ENCODE assay signal across 9 mouse cellular contexts in genomic region chr6:53818732-53819661, GRCm38 (mm10). TPM values are rescaled to one million over a fixed set of nuclear protein-coding genes. Genes with fewer than 3 reads are reported as not detected.
A peak's percentile ranks its signal among the peaks of the same experiment; 100 is the strongest.
DNase-seq lines count a peak whose midpoint lies in the region; ATAC-seq and TF ChIP-seq lines count a peak whose summit lies in the region.
"Had no signal": no experiment of that assay in that cellular context is flagged by ENCODE, and none has a peak within 500 bp of the region (broad histone marks: within the 10 kb centered on the region; RNA-seq: fewer than 3 reads in every experiment).

No protein-coding gene starts in this region.

- peaks cover 38% of the 10 kb centered on the region for H3K4me1 ChIP-seq in E14TG2a.4 (replicated peaks; ENCODE audit: low read depth, low read length)
- H3K4me1 ChIP-seq in embryonic facial prominence, embryonic 15.5 days, result peaks cover 46% of the 10 kb centered on the region
- peaks cover 17% of the 10 kb centered on the region for H3K4me1 ChIP-seq in stomach, postnatal 0 days (replicated peaks; ENCODE audit: control insufficient read depth, insufficient read depth)

- H3K27ac ChIP-seq in embryonic facial prominence, embryonic 15.5 days (replicated peaks), result peak overlapping the region; percentile 95
- peak overlapping the region; percentile 93 for H3K27ac ChIP-seq in stomach, postnatal 0 days (replicated peaks)

- peak overlapping the region; percentile 78 for H3K4me3 ChIP-seq in E14TG2a.4 (replicated peaks; ENCODE audit: low read length)
- peak overlapping the region; percentile 63 for H3K4me3 ChIP-seq in embryonic facial prominence, embryonic 15.5 days (replicated peaks)
- peak overlapping the region; percentile 57 for H3K4me3 ChIP-seq in stomach, postnatal 0 days (ENCODE audit: low read depth, low read length)

- peak overlapping the region; percentile 62 for H3K9ac ChIP-seq in embryonic facial prominence, embryonic 15.5 days
- peak overlapping the region; percentile 68 for H3K9ac ChIP-seq in stomach, postnatal 0 days (ENCODE audit: low read length)

- WGBS in embryonic facial prominence, embryonic 15.5 days, result 1% methylated on average over 52 of the region's 52 CpGs
- 2% methylated on average over 51 of the region's 52 CpGs for WGBS in stomach, postnatal 0 days

- peaks cover 80% of the 10 kb centered on the region for H3K27me3 ChIP-seq in E14TG2a.4 (ENCODE audit: insufficient read depth, low read length)
- H3K27me3 ChIP-seq in embryonic facial prominence, embryonic 15.5 days, result peaks cover 10% of the 10 kb centered on the region; the same call in 1 of the 2 replicates
- no peaks in the 10 kb centered on the region; the same call in 1 of the 2 replicates for H3K27me3 ChIP-seq in stomach, postnatal 0 days (ENCODE audit: control insufficient read depth, insufficient read depth, low read length)

- no peaks in the 10 kb centered on the region for H3K9me3 ChIP-seq in E14TG2a.4 (ENCODE audit: low read length)
- H3K9me3 ChIP-seq in embryonic facial prominence, embryonic 15.5 days (replicated peaks), result no peaks in the 10 kb centered on the region
- H3K9me3 ChIP-seq in stomach, postnatal 0 days (ENCODE audit: control insufficient read depth, low read length), result no peaks in the 10 kb centered on the region

- peak overlapping the region; percentile 91 for H3K4me2 ChIP-seq in embryonic facial prominence, embryonic 15.5 days (replicated peaks)
- H3K4me2 ChIP-seq in stomach, postnatal 0 days (replicated peaks; ENCODE audit: low read depth), result peak overlapping the region; percentile 77

- ATAC-seq in embryonic facial prominence, embryonic 15.5 days (ENCODE audit: insufficient number of reproducible peaks, low FRiP score, low TSS enrichment, low read depth), result peak; percentile 41
- ATAC-seq in megakaryocyte progenitor cell, adult 5-6 weeks (replicated peaks; ENCODE audit: poor library complexity), result 0 out of 2 replicates have a peak, but pooled peaks have one; percentile 32
- peak; percentile 54 for ATAC-seq in stomach, postnatal 0 days (ENCODE audit: low FRiP score, low TSS enrichment)

- no peaks in the 10 kb centered on the region for H3K36me3 ChIP-seq in E14TG2a.4 (ENCODE audit: insufficient read depth, low read length)
- H3K36me3 ChIP-seq in embryonic facial prominence, embryonic 15.5 days, result no peaks in the 10 kb centered on the region
- no peaks in the 10 kb centered on the region for H3K36me3 ChIP-seq in stomach, postnatal 0 days (ENCODE audit: control insufficient read depth, insufficient read depth, low read length)

- peak; percentile 51 for DNase-seq in Muller cell, postnatal 12 days (ENCODE audit: inconsistent ontology term)
- peak; percentile 56 to 69 for DNase-seq in heart, postnatal 14 days
- peak; percentile 26 to 35 for DNase-seq in layer of hippocampus, postnatal 36 days
- peak; percentile 53 for DNase-seq in stomach, postnatal 0 days (ENCODE audit: low spot score)
- no peak for DNase-seq in spleen, postnatal 36 days (ENCODE audit: low spot score in 2 of 2)

- peak; percentile 46 for TF ChIP-seq CTCF in E14TG2a.4 (conservative IDR thresholded peaks at IDR 0.05; ENCODE audit: low read length)
- TF ChIP-seq CTCF in stomach, postnatal 0 days (IDR thresholded peaks at IDR 0.05; ENCODE audit: low read depth), result peak; percentile 59

- intact Hi-C loops in heart, postnatal 14 days (cut with DNase I), result loop anchor here (2.0 kb wide), 2 partner anchors 52 to 132 kb away; no protein-coding TSS in a partner anchor

- TF ChIP-seq EP300 in stomach, postnatal 0 days (optimal IDR thresholded peaks at IDR 0.05), result no peak

RNA-seq across cellular contexts. Expression of gene Tril, which starts 1.6 kb away (rescaled TPM):
- 35.3 and 38.3 TPM in 2 replicates for polyA plus RNA-seq in embryonic facial prominence, embryonic 15.5 days (2015; fragmentation: Nextera tagmentation; extraction: Ambion mirVana)
- 1 to 10 TPM; 9.3 to 9.9 TPM for total RNA-seq in heart, postnatal 14 days (2021)
- 10 to 100 TPM; 33.6 to 38.5 TPM for total RNA-seq in layer of hippocampus, postnatal 36 days (2021)
- total RNA-seq in megakaryocyte progenitor cell, adult 5-6 weeks (2015), result not detected in 2 replicates
- total RNA-seq in megakaryocyte progenitor cell, adult 5-6 weeks (2017), result not detected in 2 replicates
- 6.8 and 7.4 TPM in 2 replicates for polyA plus RNA-seq in stomach, postnatal 0 days (2015; fragmentation: Nextera tagmentation; extraction: Ambion mirVana)
- total RNA-seq: neutrophil, adult 5-6 weeks had no signal

Comparison
In these comparisons a context has a peak if more than half of its experiments do, and no peak if none do; other contexts are left out.
1. DNase-seq: peak in Muller cell, postnatal 12 days (single experiment), heart, postnatal 14 days (2 of 2), layer of hippocampus, postnatal 36 days (2 of 2) and stomach, postnatal 0 days (single experiment); none in spleen, postnatal 36 days (0 of 2).
2. RNA of gene Tril, which starts 1.6 kb away (total RNA-seq): 33.6 to 38.5 TPM in layer of hippocampus, postnatal 36 days and 9.3 to 9.9 TPM in heart, postnatal 14 days; not detected in megakaryocyte progenitor cell, adult 5-6 weeks; every median in the first group is over 10 times any median in the second.
3. Peak in every context shown above with its lines, with median percentiles within 50 percentile points of each other: H3K4me3 ChIP-seq and ATAC-seq.